Mouse (Mus musculus): ENCODE results near the gene Zbtb22. TPM values are rescaled to one million over a fixed set of nuclear protein-coding genes. Genes with fewer than 3 reads are reported as not detected.

Zbtb22 gene
- polyA plus RNA-seq, 1 experiment from 2014 or later: 15.5 TPM

DNA sequence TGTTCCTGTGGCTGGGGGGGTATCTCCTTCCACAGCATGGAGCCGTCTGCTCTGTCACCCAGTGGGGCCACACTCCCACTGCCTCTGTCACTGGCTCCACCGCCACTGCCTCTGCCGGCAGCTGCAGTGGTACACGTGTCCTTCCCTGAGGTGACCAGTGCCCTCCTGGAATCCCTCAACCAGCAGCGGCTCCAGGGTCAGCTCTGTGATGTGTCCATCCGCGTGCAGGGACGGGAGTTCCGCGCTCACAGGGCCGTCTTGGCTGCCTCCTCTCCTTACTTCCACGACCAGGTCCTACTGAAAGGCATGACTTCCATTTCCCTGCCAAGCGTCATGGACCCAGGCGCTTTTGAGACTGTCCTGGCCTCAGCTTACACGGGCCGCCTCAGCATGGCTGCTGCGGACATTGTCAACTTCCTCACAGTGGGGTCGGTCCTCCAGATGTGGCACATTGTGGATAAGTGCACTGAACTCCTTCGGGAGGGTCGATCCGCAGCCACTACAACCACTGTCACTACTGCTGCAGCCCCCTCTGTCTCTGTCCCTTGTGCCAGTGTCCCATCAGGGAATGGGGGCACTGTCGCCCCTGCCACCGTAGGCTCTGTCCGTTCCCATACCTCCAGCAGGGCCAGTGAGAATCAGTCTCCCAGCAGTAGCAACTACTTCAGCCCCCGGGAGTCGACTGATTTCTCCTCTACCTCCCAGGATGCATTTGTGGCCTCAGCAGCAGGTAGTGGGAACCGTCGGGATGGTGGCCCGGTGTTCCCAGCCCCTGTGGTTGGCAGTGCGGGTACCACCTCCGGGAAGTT lies 1.3 kb downstream of the Zbtb22 start:
- H3K4me3 ChIP-seq: peak overlapping the region; percentile 53
- no peaks in the 10 kb centered on the region for H3K27me3 ChIP-seq
- H3K9ac ChIP-seq: no peak overlapping the region
- peaks cover 65% of the 10 kb centered on the region for H3K4me1 ChIP-seq
- H3K36me3 ChIP-seq: peaks cover 38% of the 10 kb centered on the region
- ATAC-seq (ENCODE audit: insufficient number of reproducible peaks, low FRiP score, low TSS enrichment, low read depth): no peak
- no peak overlapping the region; the same call in 1 of the 2 replicates for H3K27ac ChIP-seq
- no peaks in the 10 kb centered on the region for H3K9me3 ChIP-seq
- H3K4me2 ChIP-seq: peak overlapping the region; percentile 67
- WGBS: 73% methylated on average over 31 of the region's 31 CpGs

DNA sequence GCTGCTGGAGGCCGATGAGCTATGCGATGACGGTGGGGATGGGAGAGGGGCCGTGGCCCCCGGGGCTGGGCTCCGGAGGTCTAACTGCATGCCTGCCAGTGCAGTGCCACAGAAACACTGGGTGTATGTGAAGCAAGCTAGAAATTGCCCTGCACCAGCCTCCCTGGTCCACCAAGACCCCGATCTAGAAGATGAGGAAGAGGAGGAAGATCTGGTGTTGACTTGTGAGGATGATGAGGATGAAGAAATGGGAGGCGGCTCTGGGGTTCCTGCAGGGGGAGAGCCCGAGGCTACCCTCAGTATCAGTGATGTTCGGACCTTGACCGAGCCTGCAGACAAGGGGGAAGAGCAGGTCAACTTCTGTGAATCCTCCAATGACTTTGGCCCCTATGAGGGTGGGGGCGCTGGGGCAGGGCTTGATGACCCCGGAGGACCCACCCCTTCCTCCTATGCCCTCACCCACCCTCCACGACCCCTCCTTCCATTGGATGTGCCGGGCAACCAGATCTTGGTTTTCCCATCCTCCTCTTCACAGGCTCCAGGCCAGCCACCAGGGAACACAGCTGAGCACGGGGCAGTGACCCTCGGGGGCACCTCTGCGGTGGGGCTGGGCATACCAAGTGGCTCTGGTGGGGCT lies 2.1 kb downstream of the Zbtb22 start:
- Histone ChIP-seq H3K9me3 (no peaks in the 10 kb centered on the region), H3K4me3 (no peak overlapping the region), H3K4me2 (no peak overlapping the region), H3K27ac (no peak overlapping the region), H3K36me3 (peaks cover 32% of the 10 kb centered on the region), H3K9ac (no peak overlapping the region), H3K4me1 (peaks cover 62% of the 10 kb centered on the region), H3K27me3 (no peaks in the 10 kb centered on the region)
- no peak for ATAC-seq (ENCODE audit: insufficient number of reproducible peaks, low FRiP score, low TSS enrichment, low read depth)
- WGBS: 82% methylated on average over 18 of the region's 18 CpGs

DNA sequence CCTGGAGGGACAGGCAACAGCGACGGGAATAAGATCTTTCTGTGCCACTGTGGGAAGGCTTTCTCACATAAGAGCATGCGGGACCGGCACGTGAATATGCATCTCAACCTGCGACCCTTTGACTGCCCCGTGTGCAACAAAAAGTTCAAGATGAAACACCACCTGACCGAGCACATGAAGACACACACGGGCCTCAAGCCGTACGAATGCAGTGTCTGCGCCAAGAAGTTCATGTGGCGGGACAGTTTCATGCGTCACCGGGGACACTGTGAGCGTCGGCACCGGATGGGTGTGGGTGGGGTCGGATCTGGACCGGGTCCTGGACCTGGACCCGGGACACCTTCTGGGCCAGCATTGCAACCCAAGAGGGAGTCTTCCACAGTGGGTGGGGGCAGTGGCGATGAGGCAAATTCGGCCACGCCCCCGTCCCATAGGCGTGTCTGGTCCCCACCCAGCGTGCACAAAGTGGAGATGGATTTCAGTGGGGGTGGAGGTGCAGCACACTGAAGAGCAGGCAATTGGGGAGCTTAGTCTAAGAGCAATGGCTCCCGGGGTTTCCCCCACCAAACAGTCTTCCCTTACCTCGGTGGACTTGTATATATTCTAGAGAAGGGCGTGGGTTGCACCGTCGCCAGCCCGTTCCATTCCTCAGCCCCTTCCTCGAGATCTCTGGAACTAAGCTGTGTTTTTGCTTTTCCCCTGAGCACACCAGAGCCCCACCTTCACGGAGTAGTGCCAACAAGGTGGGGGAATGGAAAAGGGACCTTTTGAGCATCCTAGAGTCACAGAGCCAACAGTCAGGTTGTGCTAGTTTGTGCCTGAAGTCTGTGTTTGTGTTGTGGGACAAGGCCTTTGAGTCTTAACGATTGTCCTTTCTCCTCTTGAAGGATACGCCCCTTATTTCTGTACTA lies 2.8 kb downstream of the Zbtb22 start:
- Histone ChIP-seq H3K4me3 (peak overlapping the region; percentile 56), H3K9ac (peak overlapping the region; percentile 54; the same call in 1 of the 2 replicates), H3K4me2 (peak overlapping the region; percentile 88), H3K27ac (peak overlapping the region; percentile 78), H3K27me3 (no peaks in the 10 kb centered on the region), H3K4me1 (peaks cover 61% of the 10 kb centered on the region), H3K36me3 (peaks cover 26% of the 10 kb centered on the region), H3K9me3 (no peaks in the 10 kb centered on the region)
- ATAC-seq (ENCODE audit: insufficient number of reproducible peaks, low FRiP score, low TSS enrichment, low read depth): no peak
- WGBS: 52% methylated on average over 37 of the region's 37 CpGs

DNA sequence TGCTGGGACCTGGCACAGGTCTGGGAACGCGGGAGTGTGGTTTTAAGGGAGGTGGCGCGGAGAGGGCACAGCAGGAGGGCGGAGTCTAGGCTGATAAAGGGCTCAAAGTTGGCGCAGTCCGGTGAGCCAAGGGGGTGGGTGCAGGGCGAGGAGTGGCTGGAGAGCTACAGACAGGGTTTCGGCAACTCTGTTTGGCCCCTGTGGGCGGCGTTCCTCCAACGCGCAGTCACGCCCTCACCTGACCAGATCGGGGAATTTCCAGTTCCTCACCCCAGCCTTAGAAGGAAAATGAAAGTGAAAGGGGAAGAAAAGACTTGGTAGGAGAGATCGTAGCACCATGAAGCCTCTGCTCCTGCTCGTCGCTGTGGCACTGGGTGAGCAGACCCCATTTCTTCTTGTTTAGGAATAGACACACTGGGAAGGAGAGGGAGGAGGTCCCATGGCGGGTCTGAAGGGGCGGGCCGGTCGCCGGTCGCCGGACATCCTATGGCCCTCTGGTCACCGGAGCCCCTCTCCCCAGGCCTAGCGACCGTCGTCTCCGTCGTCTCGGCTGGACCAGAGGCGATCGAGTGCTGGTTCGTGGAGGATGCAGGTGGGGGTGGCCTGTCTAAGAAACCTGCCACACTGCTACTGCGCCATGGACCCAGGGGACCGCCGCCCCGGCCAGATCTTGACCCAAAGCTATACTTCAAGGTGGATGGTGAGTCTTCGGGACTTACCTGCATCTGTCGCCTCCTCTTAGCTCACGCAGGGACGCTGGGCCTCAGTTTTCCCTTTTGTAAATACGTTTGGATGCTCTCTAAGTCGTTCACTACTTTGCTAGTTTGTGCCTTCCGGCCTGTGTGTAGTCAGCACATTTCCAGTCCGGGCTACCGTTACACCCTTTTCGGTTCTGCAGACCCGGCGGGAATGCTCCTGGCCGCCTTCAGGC lies 3.9 kb downstream of the Zbtb22 start:
- H3K9me3 ChIP-seq: no peaks in the 10 kb centered on the region
- WGBS: under 1% methylated on average over 52 of the region's 52 CpGs
- H3K4me3 ChIP-seq: peak overlapping the region; percentile 56
- H3K27me3 ChIP-seq: no peaks in the 10 kb centered on the region
- peaks cover 56% of the 10 kb centered on the region for H3K4me1 ChIP-seq
- no peak for ATAC-seq (ENCODE audit: insufficient number of reproducible peaks, low FRiP score, low TSS enrichment, low read depth)
- peak overlapping the region; percentile 78 for H3K27ac ChIP-seq
- H3K9ac ChIP-seq: peak overlapping the region; percentile 54
- H3K4me2 ChIP-seq: peak overlapping the region; percentile 88
- peaks cover 18% of the 10 kb centered on the region; the same call in 1 of the 2 replicates for H3K36me3 ChIP-seq

DNA sequence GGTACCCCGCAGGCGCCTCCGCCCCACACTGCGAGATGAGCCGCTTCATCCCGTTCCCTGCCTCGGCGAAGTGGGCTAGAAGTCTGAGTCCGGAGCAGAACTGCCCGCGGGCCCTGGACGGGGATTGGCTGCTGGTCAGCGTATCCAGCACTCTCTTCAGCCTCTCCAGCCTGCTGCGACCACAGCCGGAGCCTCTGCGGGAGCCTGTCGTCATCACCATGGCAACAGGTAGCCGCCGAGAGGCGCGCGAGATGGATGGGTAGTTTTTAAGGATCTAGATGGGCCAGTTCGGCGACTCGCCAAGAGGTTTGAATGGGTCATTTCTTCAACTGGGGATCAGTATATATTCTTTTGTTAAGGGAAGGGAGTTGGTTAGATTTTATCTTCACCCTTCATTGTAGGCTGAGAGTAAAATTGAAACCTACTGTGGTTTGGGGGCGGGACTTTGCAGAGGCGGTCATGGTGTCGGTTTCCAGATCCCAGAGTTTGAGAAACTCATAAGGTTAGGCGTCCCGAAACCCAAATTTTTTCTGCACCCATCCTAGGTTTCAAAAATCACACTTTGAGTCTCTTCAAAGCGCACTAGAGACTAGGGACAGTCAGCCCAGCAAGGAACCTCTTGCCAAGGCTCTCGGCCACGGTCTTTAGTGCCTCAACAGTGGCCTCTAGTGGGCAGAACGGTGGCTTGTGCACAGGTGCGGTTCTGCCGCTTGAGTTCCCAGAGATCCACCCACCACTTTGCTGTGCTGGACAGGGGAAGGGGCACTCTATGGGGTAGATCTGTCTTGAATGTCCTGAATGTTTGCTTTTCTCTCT lies 4.8 kb downstream of the Zbtb22 start:
- peaks cover 18% of the 10 kb centered on the region for H3K36me3 ChIP-seq
- no peak for ATAC-seq (ENCODE audit: insufficient number of reproducible peaks, low FRiP score, low TSS enrichment, low read depth)
- H3K4me2 ChIP-seq: peak overlapping the region; percentile 88
- under 1% methylated on average over 36 of the region's 36 CpGs for WGBS
- H3K9me3 ChIP-seq: no peaks in the 10 kb centered on the region
- peak overlapping the region; percentile 78 for H3K27ac ChIP-seq
- no peaks in the 10 kb centered on the region for H3K27me3 ChIP-seq
- H3K4me3 ChIP-seq: peak overlapping the region; percentile 56
- H3K4me1 ChIP-seq: peaks cover 51% of the 10 kb centered on the region
- peak overlapping the region; percentile 54 for H3K9ac ChIP-seq

DNA sequence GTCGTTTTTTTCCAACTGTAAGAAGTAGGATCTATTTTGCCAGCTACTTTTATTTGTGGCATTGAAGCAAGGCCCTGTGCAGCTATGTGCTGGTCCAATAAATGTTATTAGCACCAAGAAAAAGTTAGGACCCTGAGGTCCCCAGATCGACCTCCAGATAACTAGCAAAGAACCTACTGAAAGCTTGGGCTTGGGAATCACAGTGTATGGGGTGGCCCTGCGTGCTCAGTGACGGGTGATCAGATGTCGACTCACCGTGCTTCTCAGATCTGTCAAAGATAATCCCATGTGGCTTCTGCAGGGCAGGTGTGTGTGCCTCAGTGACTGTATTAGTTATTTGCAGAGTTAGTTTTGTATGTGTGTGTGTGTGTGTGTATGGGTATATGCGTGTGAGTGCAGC lies 5.7 kb downstream of the Zbtb22 start:
- peak overlapping the region; percentile 56; the same call in 1 of the 2 replicates for H3K4me3 ChIP-seq
- H3K36me3 ChIP-seq: peaks cover 24% of the 10 kb centered on the region
- no peak overlapping the region for H3K4me2 ChIP-seq
- H3K9ac ChIP-seq: no peak overlapping the region
- H3K27me3 ChIP-seq: no peaks in the 10 kb centered on the region
- WGBS: 84% methylated on average over 7 of the region's 7 CpGs
- peaks cover 48% of the 10 kb centered on the region for H3K4me1 ChIP-seq
- no peak overlapping the region for H3K27ac ChIP-seq
- no peaks in the 10 kb centered on the region for H3K9me3 ChIP-seq
- no peak for ATAC-seq (ENCODE audit: insufficient number of reproducible peaks, low FRiP score, low TSS enrichment, low read depth)

DNA sequence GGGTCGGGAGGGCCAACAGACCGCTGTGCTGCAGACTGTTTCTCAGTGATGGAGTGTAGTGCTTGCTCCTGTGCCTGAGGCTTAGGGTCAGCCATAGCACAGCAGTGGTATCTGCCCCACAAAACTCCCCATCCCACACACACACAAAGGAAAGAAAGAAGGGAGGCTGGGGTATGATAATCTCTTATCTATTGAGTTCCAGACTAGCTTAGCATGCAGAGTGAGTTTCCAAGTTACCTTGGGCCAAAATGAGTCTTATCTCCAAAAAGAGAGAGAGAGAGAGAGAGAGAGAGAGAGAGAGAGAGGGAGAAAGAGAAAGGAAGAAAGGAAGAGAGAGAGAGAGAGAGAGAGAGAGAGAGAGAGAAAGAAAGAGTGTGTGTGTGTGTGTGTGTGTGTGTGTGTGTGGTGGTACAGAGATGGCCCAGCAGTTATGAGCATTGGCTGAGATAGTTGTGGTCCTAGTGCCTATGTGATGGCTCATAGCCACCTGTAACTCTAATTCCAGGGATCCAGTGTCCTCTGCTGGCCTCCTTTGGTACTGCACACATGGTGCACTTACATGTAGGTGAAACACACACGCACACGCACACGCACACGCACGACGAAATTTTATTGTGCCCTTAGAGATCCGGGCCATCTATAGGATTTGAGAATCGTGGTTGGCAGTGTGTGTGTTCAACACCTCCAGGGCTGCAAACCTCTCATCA lies 9.0 kb downstream of the Zbtb22 start:
- H3K27me3 ChIP-seq: no peaks in the 10 kb centered on the region
- H3K4me3 ChIP-seq: no peak overlapping the region
- WGBS: 89% methylated on average over 10 of the region's 10 CpGs
- H3K4me1 ChIP-seq: peaks cover 28% of the 10 kb centered on the region
- peaks cover 22% of the 10 kb centered on the region for H3K36me3 ChIP-seq
- H3K4me2 ChIP-seq: no peak overlapping the region
- no peak overlapping the region for H3K27ac ChIP-seq
- H3K9me3 ChIP-seq: no peaks in the 10 kb centered on the region
- no peak overlapping the region for H3K9ac ChIP-seq
- ATAC-seq (ENCODE audit: insufficient number of reproducible peaks, low FRiP score, low TSS enrichment, low read depth): no peak

DNA sequence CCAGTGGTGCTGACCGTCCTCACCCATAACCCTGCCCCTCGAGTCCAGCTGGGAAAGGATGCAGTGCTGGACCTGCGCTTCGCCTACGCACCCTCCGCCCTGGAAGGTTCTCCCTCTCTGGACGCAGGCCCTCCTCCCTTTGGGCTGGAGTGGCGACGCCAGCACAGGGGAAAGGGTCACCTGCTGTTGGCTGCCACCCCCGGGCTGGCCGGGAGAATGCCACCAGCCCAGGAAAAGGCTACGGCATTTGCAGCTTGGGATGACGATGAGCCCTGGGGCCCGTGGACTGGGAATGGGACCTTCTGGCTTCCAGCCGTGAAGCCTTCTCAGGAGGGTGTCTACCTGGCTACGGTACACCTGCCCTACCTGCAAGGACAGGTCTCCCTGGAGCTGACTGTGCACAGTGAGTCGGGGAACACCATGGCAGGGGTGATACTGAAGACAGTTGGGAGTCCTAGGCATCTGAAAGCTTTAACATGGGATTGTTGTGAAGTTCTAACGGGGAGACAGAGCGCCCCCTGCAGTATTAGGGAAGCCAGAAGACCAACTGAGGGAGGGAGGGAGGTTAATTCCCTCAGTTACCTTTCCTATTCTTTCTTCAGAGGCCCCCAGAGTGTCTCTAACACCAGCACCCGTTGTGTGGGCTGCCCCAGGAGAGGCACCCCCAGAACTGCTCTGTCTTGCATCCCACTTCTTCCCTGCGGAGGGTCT lies 9.9 kb downstream of the Zbtb22 start:
- no peak for ATAC-seq (ENCODE audit: insufficient number of reproducible peaks, low FRiP score, low TSS enrichment, low read depth)
- Histone ChIP-seq H3K4me3 (no peak overlapping the region), H3K4me1 (peaks cover 26% of the 10 kb centered on the region), H3K36me3 (peaks cover 22% of the 10 kb centered on the region), H3K27ac (no peak overlapping the region), H3K4me2 (no peak overlapping the region), H3K9me3 (no peaks in the 10 kb centered on the region), H3K27me3 (no peaks in the 10 kb centered on the region), H3K9ac (no peak overlapping the region)
- 82% methylated on average over 21 of the region's 21 CpGs for WGBS

DNA sequence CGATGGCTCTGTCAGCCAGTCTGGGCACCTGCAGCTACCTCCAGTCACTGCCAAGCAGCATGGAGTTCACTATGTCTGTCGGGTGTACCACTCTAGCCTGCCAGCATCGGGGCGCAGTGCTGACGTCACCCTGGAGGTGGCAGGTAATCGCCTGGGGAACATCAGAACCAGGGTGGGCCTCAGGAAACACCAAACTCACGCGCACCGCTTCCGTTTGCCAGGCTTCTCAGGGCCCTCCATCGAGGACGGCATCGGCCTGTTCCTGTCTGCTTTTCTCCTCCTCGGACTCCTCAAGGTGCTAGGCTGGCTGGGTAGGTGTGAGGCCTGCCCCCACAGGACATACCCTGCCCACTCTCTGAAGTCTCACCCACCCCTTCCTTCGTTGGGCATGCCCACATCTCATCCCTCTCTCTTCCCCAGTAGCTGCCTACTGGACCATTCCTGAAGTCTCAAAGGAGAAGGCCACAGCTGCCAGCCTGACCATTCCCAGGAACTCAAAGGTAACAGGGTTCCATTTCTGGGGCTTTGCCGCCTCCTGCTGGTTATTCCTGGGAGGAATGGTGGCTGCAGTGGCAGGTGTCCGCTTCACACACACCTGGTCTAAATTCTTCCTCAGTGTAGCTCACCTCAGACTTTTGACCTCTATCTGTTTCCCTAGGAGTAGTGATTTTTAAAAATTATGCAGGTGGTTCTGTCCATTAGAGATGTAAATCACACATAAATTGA lies 10.7 kb downstream of the Zbtb22 start:
- Histone ChIP-seq H3K9me3 (no peaks in the 10 kb centered on the region), H3K4me2 (no peak overlapping the region), H3K4me1 (peaks cover 28% of the 10 kb centered on the region), H3K4me3 (no peak overlapping the region), H3K27me3 (no peaks in the 10 kb centered on the region), H3K36me3 (peaks cover 22% of the 10 kb centered on the region), H3K27ac (no peak overlapping the region), H3K9ac (no peak overlapping the region)
- no peak for ATAC-seq (ENCODE audit: insufficient number of reproducible peaks, low FRiP score, low TSS enrichment, low read depth)
- 76% methylated on average over 17 of the region's 17 CpGs for WGBS
